Mouse (Mus musculus) forebrain, embryonic 14.5 days (tissue): ENCODE measurements around the gene Atg2a. TPM values are rescaled to one million over a fixed set of nuclear protein-coding genes. Genes with fewer than 3 reads are reported as not detected.
"Not testable (repeated sequence)": the region's sequence is repeated elsewhere in the genome, so short reads cannot be mapped to it uniquely, and the experiment has no call there.

Experiments used
- ATAC-seq: fragments of 200-750 bp; cut with Nextera tagmentation; 2 replicates; pipeline ENCODE4 v1.8.0; 2017; ENCODE audit warnings: mild to moderate bottlenecking, moderate library complexity
- DNase-seq: peaks from one replicate; pipeline ENCODE4 v3.0.0-alpha.2; 2015; ENCODE audit warnings: low spot score
- H3K27ac ChIP-seq: fragments of 300-500 bp; sonication (generic); 2 replicates; pipeline ENCODE4 v1.5.1; 2014; ENCODE audit warnings: low read depth, mild to moderate bottlenecking, control low read depth, low read length, moderate library complexity
- H3K27me3 ChIP-seq: fragments of 300-500 bp; sonication (generic); replicated peaks from 2 replicates; pipeline ENCODE4 v1.6.1; 2014; ENCODE audit warnings: low read length, control low read depth, mixed read lengths; ENCODE audit not compliant: control insufficient read depth, insufficient read depth
- H3K36me3 ChIP-seq: fragments of 300-500 bp; sonication (generic); 2 replicates; pipeline ENCODE4 v1.6.1; 2014; ENCODE audit warnings: low read length, control low read depth; ENCODE audit not compliant: control insufficient read depth, insufficient read depth
- H3K4me1 ChIP-seq: fragments of 300-500 bp; sonication (generic); 2 replicates; pipeline ENCODE4 v1.6.1; 2014; ENCODE audit warnings: antibody characterized with exemption, low read length, control low read depth; ENCODE audit not compliant: control insufficient read depth, insufficient read depth
- H3K4me2 ChIP-seq: fragments of 300-500 bp; sonication (generic); 2 replicates; pipeline ENCODE4 v1.6.1; 2014; ENCODE audit warnings: mild to moderate bottlenecking, control low read depth, low read length
- H3K4me3 ChIP-seq: fragments of 300-500 bp; sonication (generic); 2 replicates; pipeline ENCODE4 v1.5.1; 2014; ENCODE audit warnings: low read depth, low read length, control low read depth
- H3K9ac ChIP-seq: fragments of 300-500 bp; sonication (generic); 2 replicates; pipeline ENCODE4 v1.6.1; 2014; ENCODE audit warnings: mild to moderate bottlenecking, low read length, control low read depth, moderate library complexity
- H3K9me3 ChIP-seq: fragments of 300-500 bp; sonication (generic); replicated peaks from 2 replicates; pipeline ENCODE4 v1.6.1; 2016; ENCODE audit warnings: low read length, control low read depth, mixed read lengths; ENCODE audit not compliant: control insufficient read depth
- WGBS: fragments of 180-500 bp; shearing (Covaris S2); extraction: QIAGEN DNeasy Blood & Tissue Kit; methylation state at CpG from one replicate; pipeline ENCODE4 v1.1.7; 2014; 5-methylcytosine and 5-hydroxymethylcytosine counted together
- polyA plus RNA-seq: library from polyadenylated mRNA; unstranded; fragments of >200 nt; fragmentation: Nextera tagmentation; extraction: Ambion mirVana; gene quantifications from 2 replicates; pipeline ENCODE4 v1.2.1, GENCODE M21; 2014

Gene Atg2a
- polyA plus RNA-seq, 1 experiment from 2014 or later = 7.9 TPM

GRCm38 (mm10) chr19:6303831-6304230 lies 62.4 kb downstream of the Atg2a start:
- Histone ChIP-seq H3K27me3 (no peaks in the 10 kb centered on the region), H3K9ac (no peak overlapping the region), H3K4me3 (no peak overlapping the region), H3K27ac (no peak overlapping the region), H3K4me1 (peaks cover 4% of the 10 kb centered on the region), H3K36me3 (peaks cover 12% of the 10 kb centered on the region), H3K9me3 (no peaks in the 10 kb centered on the region), H3K4me2 (no peak overlapping the region)
- ATAC-seq (no peak), DNase-seq (no peak)
- WGBS = 82% methylated on average over 6 of the region's 6 CpGs

- Histone ChIP-seq H3K27me3 (no peaks in the 10 kb centered on the region), H3K9me3 (no peaks in the 10 kb centered on the region), H3K4me3 (no peak overlapping the region), H3K4me1 (peaks cover 4% of the 10 kb centered on the region), H3K9ac (no peak overlapping the region), H3K36me3 (peaks cover under 1% of the 10 kb centered on the region; the same call in 1 of the 2 replicates), H3K4me2 (no peak overlapping the region), H3K27ac (no peak overlapping the region)
- WGBS = 27% methylated on average over 5 of the region's 5 CpGs
- peak; percentile 56 for ATAC-seq
- DNase-seq = peak; percentile 80
Measured at GRCm38 (mm10) chr19:6304787-6305516, 63.5 kb downstream of the Atg2a start.

- H3K4me2 ChIP-seq = peak overlapping the region; percentile 59
- no peak for DNase-seq
Measured at GRCm38 (mm10) chr19:6305517-6306115, 64.1 kb downstream of the Atg2a start.

GRCm38 (mm10) chr19:6306137-6306551 lies 64.7 kb downstream of the Atg2a start, which contains the start of gene Cdc42bpg:
Cdc42bpg (plus strand) TSS chr19:6306456.
- WGBS = 1% methylated on average over 38 of the region's 38 CpGs
- DNase-seq (peak; percentile 59), ATAC-seq (peak; percentile 78)
- Histone ChIP-seq H3K4me3 (peak within 1 kb of the TSS; percentile 49), H3K27me3 (no peaks in the 10 kb centered on the region), H3K4me1 (peaks cover 4% of the 10 kb centered on the region), H3K9ac (peak within 1 kb of the TSS; percentile 60), H3K4me2 (peak within 1 kb of the TSS; percentile 59), H3K27ac (peak within 1 kb of the TSS; percentile 27; the same call in 1 of the 2 replicates), H3K36me3 (no peaks in the 10 kb centered on the region), H3K9me3 (no peaks in the 10 kb centered on the region)

More at GRCm38 (mm10) chr19:6305517-6306115, 64.1 kb downstream of the Atg2a start:
- WGBS = 58% methylated on average over 8 of the region's 8 CpGs
- H3K36me3 ChIP-seq = no peaks in the 10 kb centered on the region
- H3K9ac ChIP-seq = no peak overlapping the region
- peak overlapping the region; percentile 27; the same call in 1 of the 2 replicates for H3K27ac ChIP-seq
- H3K9me3 ChIP-seq = no peaks in the 10 kb centered on the region
- ATAC-seq = no peak
- peaks cover 4% of the 10 kb centered on the region for H3K4me1 ChIP-seq
- H3K4me3 ChIP-seq = peak overlapping the region; percentile 49
- no peaks in the 10 kb centered on the region for H3K27me3 ChIP-seq

GRCm38 (mm10) chr19:6306586-6306985 lies 65.1 kb downstream of the Atg2a start:
- Histone ChIP-seq H3K9me3 (no peaks in the 10 kb centered on the region), H3K27ac (no peak overlapping the region), H3K4me2 (peak overlapping the region; percentile 59), H3K27me3 (no peaks in the 10 kb centered on the region), H3K4me1 (peaks cover 4% of the 10 kb centered on the region), H3K4me3 (peak overlapping the region; percentile 49), H3K36me3 (no peaks in the 10 kb centered on the region), H3K9ac (peak overlapping the region; percentile 60)
- DNase-seq (peak; percentile 71), ATAC-seq (peak; percentile 69)
- under 1% methylated on average over 32 of the region's 34 CpGs for WGBS

GRCm38 (mm10) chr19:6307733-6308531 lies 66.5 kb downstream of the Atg2a start:
- no peak overlapping the region for H3K9ac ChIP-seq

GRCm38 (mm10) chr19:6310181-6310580 lies 68.7 kb downstream of the Atg2a start:
- H3K9ac ChIP-seq = no peak overlapping the region
- no peaks in the 10 kb centered on the region for H3K36me3 ChIP-seq
- ATAC-seq (no peak), DNase-seq (no peak)
- H3K4me2 ChIP-seq = no peak overlapping the region
- H3K9me3 ChIP-seq = no peaks in the 10 kb centered on the region
- no peak overlapping the region for H3K27ac ChIP-seq
- H3K4me3 ChIP-seq = no peak overlapping the region
- H3K4me1 ChIP-seq = peaks cover 4% of the 10 kb centered on the region
- WGBS = 92% methylated on average over 5 of the region's 5 CpGs
- no peaks in the 10 kb centered on the region for H3K27me3 ChIP-seq

More at GRCm38 (mm10) chr19:6307733-6308531, 66.5 kb downstream of the Atg2a start:
- Histone ChIP-seq H3K9me3 (no peaks in the 10 kb centered on the region), H3K4me3 (no peak overlapping the region), H3K36me3 (no peaks in the 10 kb centered on the region), H3K27me3 (no peaks in the 10 kb centered on the region), H3K4me2 (no peak overlapping the region), H3K4me1 (peaks cover 4% of the 10 kb centered on the region), H3K27ac (no peak overlapping the region)
- ATAC-seq (no peak), DNase-seq (no peak)
- WGBS = 86% methylated on average over 9 of the region's 9 CpGs

GRCm38 (mm10) chr19:6311783-6312182 lies 70.3 kb downstream of the Atg2a start:
- not testable (repeated sequence) for H3K4me1 ChIP-seq, ATAC-seq, DNase-seq, H3K27ac ChIP-seq, H3K4me3 ChIP-seq, H3K36me3 ChIP-seq, H3K27me3 ChIP-seq, H3K4me2 ChIP-seq, H3K9me3 ChIP-seq, H3K9ac ChIP-seq
- WGBS = 92% methylated on average over 3 of the region's 3 CpGs
